ENCODE assay signal across 8 mouse cellular contexts in genomic region chr7:98503951-98504647, GRCm38 (mm10). TPM values are rescaled to one million over a fixed set of nuclear protein-coding genes. Genes with fewer than 3 reads are reported as not detected.
DNase-seq lines count a peak whose midpoint lies in the region; ATAC-seq lines count a peak whose summit lies in the region.

No protein-coding gene starts in this region.

- no peaks in the 10 kb centered on the region for H3K9me3 ChIP-seq in midbrain, embryonic 10.5 days (replicated peaks)
- no peaks in the 10 kb centered on the region for H3K9me3 ChIP-seq in midbrain, embryonic 15.5 days
- H3K9me3 ChIP-seq in intestine, embryonic 14.5 days (ENCODE audit: control insufficient read depth, low read length): no peaks in the 10 kb centered on the region
- no peaks in the 10 kb centered on the region for H3K9me3 ChIP-seq in neural tube, embryonic 15.5 days (replicated peaks)

- H3K4me1 ChIP-seq in midbrain, embryonic 10.5 days: peaks cover 54% of the 10 kb centered on the region
- H3K4me1 ChIP-seq in midbrain, embryonic 15.5 days: peaks cover 18% of the 10 kb centered on the region; the same call in 1 of the 2 replicates
- peaks cover 34% of the 10 kb centered on the region for H3K4me1 ChIP-seq in intestine, embryonic 14.5 days (replicated peaks; ENCODE audit: control insufficient read depth, insufficient read depth, low read length)
- H3K4me1 ChIP-seq in neural tube, embryonic 15.5 days: peaks cover 22% of the 10 kb centered on the region

- H3K9ac ChIP-seq in midbrain, embryonic 15.5 days: no peak overlapping the region
- H3K9ac ChIP-seq in intestine, embryonic 14.5 days (ENCODE audit: low read length): no peak overlapping the region
- no peak overlapping the region for H3K9ac ChIP-seq in neural tube, embryonic 15.5 days (replicated peaks)

- peak; percentile 53 to 64 for DNase-seq in cerebellum, postnatal 10 days
- no peak for DNase-seq in cerebellum, adult 11-12 months
- no peak for DNase-seq in midbrain, embryonic 10.5 days (ENCODE audit: low spot score)
- peak; percentile 63 for DNase-seq in intestine, embryonic 14.5 days (ENCODE audit: low spot score)
- no peak for DNase-seq in right cerebral cortex, postnatal 36 days (ENCODE audit: low spot score in 2 of 2)
- no peak for DNase-seq in thymus, postnatal 14 days

- no peak overlapping the region for H3K4me3 ChIP-seq in midbrain, embryonic 10.5 days
- H3K4me3 ChIP-seq in midbrain, embryonic 15.5 days: no peak overlapping the region
- no peak overlapping the region for H3K4me3 ChIP-seq in intestine, embryonic 14.5 days (ENCODE audit: low read depth, low read length)
- H3K4me3 ChIP-seq in neural tube, embryonic 15.5 days (replicated peaks): no peak overlapping the region

- H3K27ac ChIP-seq in midbrain, embryonic 10.5 days (replicated peaks): peak overlapping the region; percentile 60
- H3K27ac ChIP-seq in midbrain, embryonic 15.5 days: no peak overlapping the region
- H3K27ac ChIP-seq in intestine, embryonic 14.5 days (ENCODE audit: low read depth): peak overlapping the region; percentile 93
- 0 out of 2 replicates have a peak overlapping the region, but pooled peaks have one; percentile 45 for H3K27ac ChIP-seq in neural tube, embryonic 15.5 days (replicated peaks)

- H3K36me3 ChIP-seq in midbrain, embryonic 10.5 days: no peaks in the 10 kb centered on the region
- no peaks in the 10 kb centered on the region for H3K36me3 ChIP-seq in midbrain, embryonic 15.5 days (replicated peaks)
- H3K36me3 ChIP-seq in intestine, embryonic 14.5 days (ENCODE audit: control insufficient read depth, insufficient read depth, low read length): peaks cover 11% of the 10 kb centered on the region; the same call in 1 of the 2 replicates
- no peaks in the 10 kb centered on the region for H3K36me3 ChIP-seq in neural tube, embryonic 15.5 days

- no peak for ATAC-seq in midbrain, embryonic 15.5 days (replicated peaks)
- ATAC-seq in intestine, embryonic 14.5 days (replicated peaks; ENCODE audit: low FRiP score, low TSS enrichment, low read depth): peak; percentile 70
- ATAC-seq in neural tube, embryonic 15.5 days (ENCODE audit: low FRiP score): peak; percentile 57; the same call in 1 of the 2 replicates

- H3K27me3 ChIP-seq in midbrain, embryonic 10.5 days (ENCODE audit: low read depth, poor library complexity, severe bottlenecking): no peaks in the 10 kb centered on the region
- H3K27me3 ChIP-seq in midbrain, embryonic 15.5 days (replicated peaks): no peaks in the 10 kb centered on the region
- H3K27me3 ChIP-seq in intestine, embryonic 14.5 days (replicated peaks; ENCODE audit: control insufficient read depth, insufficient read depth, low read length): no peaks in the 10 kb centered on the region
- no peaks in the 10 kb centered on the region for H3K27me3 ChIP-seq in neural tube, embryonic 15.5 days (replicated peaks)

- 64% methylated on average over 6 of the region's 6 CpGs for WGBS in midbrain, embryonic 10.5 days
- WGBS in midbrain, embryonic 15.5 days: 61% methylated on average over 6 of the region's 6 CpGs
- WGBS in intestine, embryonic 14.5 days: 52% methylated on average over 6 of the region's 6 CpGs
- whole genome bisulfite sequencing in neural tube, embryonic 15.5 days: 72% methylated on average over 6 of the region's 6 CpGs

- no peak overlapping the region for H3K4me2 ChIP-seq in midbrain, embryonic 15.5 days
- H3K4me2 ChIP-seq in intestine, embryonic 14.5 days (ENCODE audit: low read length): no peak overlapping the region
- H3K4me2 ChIP-seq in neural tube, embryonic 15.5 days: no peak overlapping the region

RNA-seq across cellular contexts. Expression of gene Lrrc32, which starts 15.0 kb away (rescaled TPM):
- 5.2 and 5.7 TPM in 2 replicates for polyA plus RNA-seq in midbrain, embryonic 10.5 days (2016; fragmentation: Nextera tagmentation; extraction: Ambion mirVana)
- polyA plus RNA-seq in midbrain, embryonic 15.5 days (2015; fragmentation: Nextera tagmentation; extraction: Ambion mirVana): 5.0 and 5.5 TPM in 2 replicates
- polyA plus RNA-seq in intestine, embryonic 14.5 days (2014; fragmentation: Nextera tagmentation; extraction: Ambion mirVana): 13.0 and 14.9 TPM in 2 replicates
- polyA plus RNA-seq in neural tube, embryonic 15.5 days (2015; fragmentation: Nextera tagmentation; extraction: Ambion mirVana): 3.1 and 5.5 TPM in 2 replicates

Comparison
In these comparisons a context has a peak if more than half of its experiments do, and no peak if none do; other contexts are left out.
1. DNase-seq: peak in cerebellum, postnatal 10 days (2 of 2) and intestine, embryonic 14.5 days (single experiment); none in cerebellum, adult 11-12 months (single experiment), midbrain, embryonic 10.5 days (single experiment), right cerebral cortex, postnatal 36 days (0 of 2) and thymus, postnatal 14 days (single experiment).